Mouse (Mus musculus) intestine, embryonic 14.5 days (tissue): ENCODE results near the gene Gusb. TPM values are rescaled to one million over a fixed set of nuclear protein-coding genes. Genes with fewer than 3 reads are reported as not detected.

ENCODE experiments used
- ATAC-seq: fragments of 200-750 bp; cut with Nextera tagmentation; replicated peaks from 2 replicates; pipeline ENCODE4 v1.8.0; 2017; ENCODE audit warnings: low read depth, moderate number of reproducible peaks, moderate TSS enrichment, moderate library complexity; ENCODE audit not compliant: low FRiP score, low TSS enrichment
- DNase-seq: peaks from one replicate; pipeline ENCODE4 v3.0.0-alpha.2; 2018; ENCODE audit warnings: low spot score
- H3K27ac ChIP-seq: fragments of 300-500 bp; sonication (generic); 2 replicates; pipeline ENCODE4 v1.5.1; 2014; ENCODE audit warnings: low read depth, mild to moderate bottlenecking, control low read depth
- H3K27me3 ChIP-seq: fragments of 300-500 bp; sonication (generic); replicated peaks from 2 replicates; pipeline ENCODE4 v1.6.1; 2014; ENCODE audit warnings: low read length, control low read depth; ENCODE audit not compliant: control insufficient read depth, insufficient read depth
- H3K36me3 ChIP-seq: fragments of 300-500 bp; sonication (generic); 2 replicates; pipeline ENCODE4 v1.6.1; 2014; ENCODE audit warnings: low read length, control low read depth; ENCODE audit not compliant: control insufficient read depth, insufficient read depth
- H3K4me1 ChIP-seq: fragments of 300-500 bp; sonication (generic); replicated peaks from 2 replicates; pipeline ENCODE4 v1.6.1; 2014; ENCODE audit warnings: low read length, control low read depth, mixed read lengths; ENCODE audit not compliant: control insufficient read depth, insufficient read depth
- H3K4me2 ChIP-seq: fragments of 300-500 bp; sonication (generic); 2 replicates; pipeline ENCODE4 v1.6.1; 2014; ENCODE audit warnings: low read length
- H3K4me3 ChIP-seq: fragments of 300-500 bp; sonication (generic); 2 replicates; pipeline ENCODE4 v1.5.1; 2014; ENCODE audit warnings: low read depth, low read length, control low read depth, mixed read lengths
- H3K9ac ChIP-seq: fragments of 300-500 bp; sonication (generic); 2 replicates; pipeline ENCODE4 v1.6.1; 2014; ENCODE audit warnings: mild to moderate bottlenecking, low read length
- H3K9me3 ChIP-seq: fragments of 300-500 bp; sonication (generic); 2 replicates; pipeline ENCODE4 v1.6.1; 2016; ENCODE audit warnings: low read length, control low read depth; ENCODE audit not compliant: control insufficient read depth
- WGBS: fragments of 180-500 bp; shearing (Covaris S2); extraction: QIAGEN DNeasy Blood & Tissue Kit; methylation state at CpG from one replicate; pipeline ENCODE4 v1.1.7; 2014; 5-methylcytosine and 5-hydroxymethylcytosine counted together
- polyA plus RNA-seq: library from polyadenylated mRNA; unstranded; fragments of >200 nt; fragmentation: Nextera tagmentation; extraction: Ambion mirVana; gene quantifications from 2 replicates; pipeline ENCODE4 v1.2.1, GENCODE M21; 2014

Gusb gene
- polyA plus RNA-seq, result 94.9 and 98.4 TPM in 2 replicates

DNA sequence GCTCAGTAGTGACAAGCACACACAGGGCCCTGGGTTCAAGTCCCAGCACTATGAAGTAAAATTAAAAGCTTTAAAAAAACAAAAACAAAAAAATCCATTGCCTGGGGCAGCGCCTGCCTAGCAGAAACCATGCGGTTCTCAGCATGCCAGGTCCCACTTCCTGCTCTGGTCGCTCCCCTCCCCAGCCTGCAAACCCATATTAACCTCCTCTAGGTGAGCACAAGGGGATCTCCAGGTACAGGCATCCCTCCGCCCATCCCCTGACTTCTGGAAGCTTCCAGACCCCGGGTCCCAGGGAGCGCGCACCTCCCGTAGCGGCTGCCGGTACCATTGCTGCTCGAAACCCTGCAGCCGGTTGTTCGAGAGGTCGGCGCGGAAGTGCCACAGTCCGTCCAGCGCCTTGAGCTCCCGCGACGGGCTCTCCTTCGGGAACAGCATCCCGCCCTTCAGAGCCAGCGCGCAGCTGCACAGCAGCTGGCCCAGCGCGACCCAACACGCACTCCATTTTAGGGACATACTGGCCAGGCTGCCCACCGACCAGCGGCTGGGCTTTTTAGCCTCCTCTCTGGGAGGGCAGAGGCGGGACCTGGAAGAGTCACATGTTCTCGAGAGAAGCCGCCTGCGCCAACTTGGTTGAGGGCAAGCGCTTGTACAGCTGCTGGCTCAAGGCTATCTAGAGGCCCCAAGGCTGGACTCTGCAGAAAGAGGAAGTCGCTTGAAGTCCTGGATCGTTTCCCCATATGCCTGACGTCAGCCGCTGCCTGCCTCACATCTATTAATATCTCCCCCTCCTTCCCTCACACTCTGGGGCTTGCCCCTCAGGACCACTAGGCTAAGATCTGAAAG lies at the start of gene Gusb:
Gene Gusb (minus strand): TSS at position 749 of the 846 bp plus-strand sequence.
- Histone ChIP-seq H3K36me3 (peaks cover 14% of the 10 kb centered on the region; the same call in 1 of the 2 replicates), H3K27me3 (no peaks in the 10 kb centered on the region), H3K9me3 (no peaks in the 10 kb centered on the region), H3K4me2 (peak within 1 kb of the TSS; percentile 70), H3K4me1 (no peaks in the 10 kb centered on the region; the same call in 1 of the 2 replicates), H3K9ac (peak within 1 kb of the TSS; percentile 78), H3K27ac (peak within 1 kb of the TSS; percentile 81), H3K4me3 (peak within 1 kb of the TSS; percentile 63)
- ATAC-seq (peak; percentile 88), DNase-seq (peak; percentile 91)
- WGBS, result under 1% methylated on average over 39 of the region's 39 CpGs

DNA sequence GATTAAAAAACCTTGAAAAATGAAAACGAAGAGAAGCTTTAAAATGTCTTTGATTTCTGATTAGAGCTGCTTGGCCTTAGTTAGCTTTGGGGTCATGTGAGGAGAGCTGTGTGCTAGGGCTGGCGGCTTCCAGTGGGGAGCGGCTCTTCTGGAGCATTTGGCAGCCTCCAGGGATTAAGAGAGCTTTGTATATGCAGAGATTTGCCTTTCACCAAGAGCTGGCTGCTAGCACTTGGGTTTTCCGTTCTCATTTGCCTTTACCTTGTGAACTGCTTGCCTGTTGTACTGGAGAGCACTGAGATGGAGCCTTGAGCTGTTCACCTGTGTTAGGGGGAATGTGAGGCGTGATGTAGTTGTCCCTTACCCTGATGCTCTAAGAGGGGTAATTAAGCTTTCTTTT lies 49.7 kb upstream of the Gusb start:
- 87% methylated on average over 5 of the region's 5 CpGs for WGBS

DNA sequence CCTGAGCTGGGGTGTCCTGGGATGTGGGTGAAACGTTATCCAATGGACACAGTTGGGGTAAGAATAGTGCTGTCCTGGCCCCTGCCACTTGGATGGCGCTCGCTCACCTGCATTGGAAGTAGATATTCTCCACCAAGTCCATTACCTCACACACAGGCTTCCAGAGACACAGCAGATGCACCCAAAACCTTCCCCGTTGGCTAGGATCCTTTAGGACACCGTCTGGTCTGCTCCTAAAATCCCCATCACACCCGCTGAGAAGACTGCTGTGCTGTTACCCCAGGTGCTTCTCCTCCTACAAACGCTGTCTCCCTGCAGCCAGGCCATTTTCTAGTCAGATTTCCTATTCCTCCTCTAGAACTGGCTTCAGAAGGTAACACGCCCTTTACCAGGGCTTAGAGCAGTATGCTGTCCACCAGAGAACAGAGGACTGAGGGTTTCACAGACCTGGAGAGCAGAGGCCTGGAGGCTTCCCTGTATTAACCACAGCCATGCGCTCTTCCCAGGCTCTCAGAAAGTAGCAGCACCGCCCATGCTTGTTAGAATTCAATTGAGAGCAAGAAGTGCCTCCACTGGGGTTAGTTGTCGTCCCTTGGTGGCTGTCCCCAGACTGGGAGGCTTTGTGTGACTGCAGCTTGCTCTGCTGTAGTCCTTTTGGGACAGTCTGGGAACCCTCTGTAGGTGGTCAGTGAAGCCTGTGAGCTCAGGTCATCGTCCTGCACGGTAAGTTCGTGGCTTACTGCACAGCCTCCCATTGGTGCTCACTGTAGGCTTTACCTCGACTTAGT lies 48.4 kb upstream of the Gusb start:
- Histone ChIP-seq H3K9me3 (no peaks in the 10 kb centered on the region), H3K36me3 (peaks cover 56% of the 10 kb centered on the region), H3K27ac (no peak overlapping the region), H3K4me1 (no peaks in the 10 kb centered on the region; the same call in 1 of the 2 replicates), H3K4me2 (no peak overlapping the region), H3K9ac (no peak overlapping the region), H3K4me3 (no peak overlapping the region), H3K27me3 (no peaks in the 10 kb centered on the region)
- WGBS, result 87% methylated on average over 15 of the region's 15 CpGs
- DNase-seq, result no peak
- no peak for ATAC-seq

More for the DNA sequence above, 49.7 kb upstream of the Gusb start:
- Histone ChIP-seq H3K9me3 (no peaks in the 10 kb centered on the region), H3K9ac (no peak overlapping the region), H3K27ac (no peak overlapping the region), H3K4me1 (no peaks in the 10 kb centered on the region; the same call in 1 of the 2 replicates), H3K4me2 (no peak overlapping the region), H3K4me3 (no peak overlapping the region), H3K27me3 (no peaks in the 10 kb centered on the region), H3K36me3 (peaks cover 46% of the 10 kb centered on the region)
- no peak for DNase-seq
- no peak for ATAC-seq

DNA sequence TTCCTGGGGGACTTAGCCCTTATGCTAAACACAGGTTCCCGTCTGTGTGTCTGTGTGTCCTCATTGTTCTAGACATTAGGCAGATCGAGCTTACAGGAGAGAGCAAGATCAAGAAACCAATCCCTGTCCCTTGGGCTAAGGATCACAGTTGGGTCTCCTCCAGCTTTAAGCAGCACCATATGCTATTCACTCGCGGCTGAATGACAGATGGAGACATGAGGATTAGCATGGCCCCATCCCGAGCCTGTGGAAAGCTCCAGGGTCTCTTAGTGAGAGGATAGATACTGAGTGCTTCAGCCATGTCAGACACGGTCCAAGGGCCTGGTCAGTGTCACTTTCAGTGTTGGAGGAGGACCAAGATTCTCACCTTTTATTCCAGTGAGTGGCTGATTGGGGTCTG lies 47.6 kb upstream of the Gusb start:
- ATAC-seq, result no peak
- H3K4me1 ChIP-seq, result no peaks in the 10 kb centered on the region; the same call in 1 of the 2 replicates
- H3K9ac ChIP-seq, result no peak overlapping the region
- H3K4me2 ChIP-seq, result no peak overlapping the region
- H3K4me3 ChIP-seq, result no peak overlapping the region
- DNase-seq, result no peak
- no peaks in the 10 kb centered on the region for H3K9me3 ChIP-seq
- 71% methylated on average over 6 of the region's 6 CpGs for WGBS
- H3K27me3 ChIP-seq, result no peaks in the 10 kb centered on the region
- H3K36me3 ChIP-seq, result peaks cover 53% of the 10 kb centered on the region
- H3K27ac ChIP-seq, result no peak overlapping the region

DNA sequence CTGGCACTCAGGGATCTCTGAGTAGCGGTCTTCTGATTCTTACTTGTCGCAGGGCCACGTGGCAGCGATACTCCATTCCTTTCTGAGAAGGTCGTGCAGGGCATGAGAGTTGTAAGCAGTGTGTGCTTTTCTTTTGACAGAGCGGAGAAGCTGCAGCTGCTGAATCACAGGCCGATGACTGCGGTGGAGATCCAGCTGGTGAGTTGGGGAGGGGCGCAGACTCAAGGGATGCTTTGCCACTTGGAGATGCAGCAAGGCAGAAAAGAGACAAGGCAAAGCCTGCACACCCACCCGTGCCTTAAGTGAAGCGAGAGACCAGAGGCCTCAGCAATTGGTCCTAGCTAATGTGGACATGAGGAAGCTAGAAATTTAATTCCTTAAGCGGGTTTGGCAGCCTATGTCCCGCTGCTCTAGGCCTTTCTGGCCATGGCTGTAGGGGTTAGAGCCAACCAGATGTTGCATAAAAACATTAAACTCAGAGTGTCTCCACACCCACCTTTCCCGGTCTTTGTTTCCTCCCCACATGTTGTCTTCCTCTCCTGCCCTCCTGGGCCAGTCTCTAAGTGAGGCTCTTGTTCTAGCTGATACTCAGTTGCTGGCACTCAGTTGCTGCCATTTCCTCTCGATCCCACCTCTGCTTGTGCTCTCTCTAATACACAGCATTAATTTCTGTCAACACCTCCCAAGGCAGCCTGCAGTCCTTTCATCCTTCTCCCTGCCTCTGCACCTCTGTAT lies 46.1 kb upstream of the Gusb start:
- peak overlapping the region; percentile 64 for H3K27ac ChIP-seq
- DNase-seq, result peak; percentile 58
- no peaks in the 10 kb centered on the region for H3K27me3 ChIP-seq
- no peak overlapping the region for H3K4me2 ChIP-seq
- H3K9me3 ChIP-seq, result no peaks in the 10 kb centered on the region
- no peaks in the 10 kb centered on the region; the same call in 1 of the 2 replicates for H3K4me1 ChIP-seq
- H3K4me3 ChIP-seq, result no peak overlapping the region
- peaks cover 49% of the 10 kb centered on the region for H3K36me3 ChIP-seq
- no peak overlapping the region for H3K9ac ChIP-seq
- WGBS, result 69% methylated on average over 15 of the region's 15 CpGs
- ATAC-seq, result 0 out of 2 replicates have a peak, but pooled peaks have one; percentile 27

DNA sequence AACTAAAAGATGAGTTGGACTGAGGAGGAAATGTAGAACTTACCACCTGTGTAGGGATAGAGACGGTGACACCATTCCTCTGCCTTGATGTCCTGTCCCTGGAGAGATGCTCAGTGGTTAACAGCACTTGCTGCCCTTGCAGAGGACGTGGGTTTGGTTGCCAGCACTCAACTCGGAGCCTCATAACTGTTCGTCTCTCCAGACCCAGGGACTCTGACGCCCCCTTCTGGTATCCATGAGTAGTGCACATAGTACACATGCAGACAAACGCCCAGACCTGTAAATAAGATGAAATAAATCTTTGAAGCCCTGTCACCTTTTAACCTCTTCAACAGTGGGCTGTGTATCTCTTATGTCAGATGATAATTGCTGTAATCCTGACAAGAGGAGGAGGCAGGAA lies 44.2 kb upstream of the Gusb start:
- Histone ChIP-seq H3K4me3 (no peak overlapping the region), H3K9me3 (no peaks in the 10 kb centered on the region), H3K27me3 (no peaks in the 10 kb centered on the region), H3K27ac (no peak overlapping the region), H3K9ac (no peak overlapping the region), H3K4me1 (no peaks in the 10 kb centered on the region; the same call in 1 of the 2 replicates), H3K4me2 (no peak overlapping the region), H3K36me3 (peaks cover 51% of the 10 kb centered on the region)
- ATAC-seq (no peak), DNase-seq (no peak)
- WGBS, result 82% methylated on average over 6 of the region's 6 CpGs

DNA sequence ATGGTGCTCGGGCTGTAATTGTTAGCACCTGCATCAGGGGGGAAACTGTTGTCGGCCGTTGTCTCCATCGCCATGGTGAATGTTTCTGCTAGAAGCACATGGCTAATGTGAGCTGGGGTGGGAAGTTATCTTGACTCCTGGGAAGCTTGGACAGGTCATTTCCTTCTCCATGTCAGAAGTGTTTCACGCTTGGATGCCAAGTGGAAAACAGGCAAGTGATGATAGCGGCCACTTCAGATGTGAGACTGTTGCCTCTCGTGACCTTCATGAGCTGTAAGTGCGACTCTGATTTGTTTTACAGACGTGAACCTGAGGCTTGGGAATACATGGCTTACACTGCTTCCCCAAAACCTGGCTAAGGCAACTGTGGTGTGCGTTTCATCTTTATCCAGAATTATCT lies 43.7 kb upstream of the Gusb start:
- H3K36me3 ChIP-seq, result peaks cover 53% of the 10 kb centered on the region
- no peak for ATAC-seq

DNA sequence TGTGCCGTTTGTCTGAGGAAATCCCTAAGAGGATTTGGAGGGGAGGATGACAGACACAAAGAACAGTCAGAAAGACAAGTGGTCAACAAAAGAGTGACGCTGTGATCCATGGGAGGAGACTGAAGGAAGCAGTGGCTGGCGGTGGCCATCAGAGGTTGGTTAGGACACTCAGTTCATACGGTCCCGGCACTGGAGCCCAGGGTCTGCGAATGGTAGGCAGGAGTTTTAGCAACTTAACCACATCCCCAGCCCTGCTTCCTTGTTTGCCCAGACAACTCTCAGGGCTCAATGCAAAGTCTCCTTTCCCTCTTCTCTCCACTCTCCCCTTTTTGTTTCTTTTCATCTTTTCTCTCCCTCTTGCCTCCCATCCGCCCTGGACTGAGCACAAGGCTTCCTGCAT lies 43.3 kb upstream of the Gusb start:
- Histone ChIP-seq H3K4me2 (no peak overlapping the region), H3K27me3 (no peaks in the 10 kb centered on the region), H3K4me1 (no peaks in the 10 kb centered on the region; the same call in 1 of the 2 replicates), H3K36me3 (peaks cover 52% of the 10 kb centered on the region), H3K27ac (no peak overlapping the region), H3K9me3 (no peaks in the 10 kb centered on the region), H3K9ac (no peak overlapping the region), H3K4me3 (no peak overlapping the region)
- 90% methylated on average over 7 of the region's 7 CpGs for WGBS
- ATAC-seq (no peak), DNase-seq (no peak)

More for the DNA sequence above, 43.7 kb upstream of the Gusb start:
- no peak for DNase-seq
- Histone ChIP-seq H3K27me3 (no peaks in the 10 kb centered on the region), H3K9me3 (no peaks in the 10 kb centered on the region), H3K4me2 (no peak overlapping the region), H3K4me3 (no peak overlapping the region), H3K4me1 (no peaks in the 10 kb centered on the region; the same call in 1 of the 2 replicates), H3K27ac (no peak overlapping the region), H3K9ac (no peak overlapping the region)
- WGBS, result 91% methylated on average over 10 of the region's 10 CpGs
